Mouse (Mus musculus) induced T-regulatory cell, adult 2 months (primary cell): ENCODE data around the gene Rassf10.

Experiments
- DNase-seq: peaks from one replicate; pipeline ENCODE4 v3.0.0-alpha.2; 2012; ENCODE audit warnings: low read depth

Rassf10 gene

DNA sequence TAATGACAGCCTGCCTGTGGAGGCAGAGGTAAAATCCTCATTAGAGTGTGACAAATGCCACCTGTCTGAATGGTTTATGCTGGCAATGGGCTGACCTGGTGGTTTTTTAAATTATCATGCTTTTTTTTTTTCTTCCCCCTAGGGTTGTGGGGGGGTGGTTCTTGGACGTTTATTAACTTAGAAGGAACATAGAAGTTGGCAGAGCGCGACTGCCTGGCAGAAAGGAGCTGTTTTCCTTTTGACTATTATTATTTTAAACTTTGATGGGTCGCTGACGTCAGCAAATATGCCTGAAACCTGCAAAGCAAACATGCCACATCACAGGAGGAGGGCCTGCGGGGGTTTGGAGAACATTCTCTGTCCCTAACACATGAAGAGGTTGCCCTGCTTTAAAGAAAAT lies 3.9 kb downstream of the Rassf10 start:
- DNase-seq = no peak

DNA sequence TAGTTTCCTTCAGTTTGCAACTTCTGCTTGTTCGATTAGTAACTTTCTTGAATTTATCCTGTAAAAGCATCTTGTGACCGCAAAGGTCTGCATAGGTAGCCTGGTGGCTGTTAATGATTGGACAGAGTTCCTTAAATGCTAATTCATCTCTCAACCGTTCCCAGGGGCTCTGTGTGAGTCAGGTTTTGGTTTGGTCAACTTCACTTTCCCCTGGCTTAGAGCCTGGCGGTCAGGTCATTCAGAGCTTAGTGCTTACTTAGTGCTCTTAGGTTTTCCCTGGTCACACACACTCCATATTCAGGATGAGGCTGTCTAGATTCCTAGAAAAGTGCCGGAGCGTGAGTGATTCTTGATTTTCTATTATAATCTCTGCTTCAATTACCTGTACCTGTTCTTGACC lies 12.6 kb downstream of the Rassf10 start:
- DNase-seq = no peak

DNA sequence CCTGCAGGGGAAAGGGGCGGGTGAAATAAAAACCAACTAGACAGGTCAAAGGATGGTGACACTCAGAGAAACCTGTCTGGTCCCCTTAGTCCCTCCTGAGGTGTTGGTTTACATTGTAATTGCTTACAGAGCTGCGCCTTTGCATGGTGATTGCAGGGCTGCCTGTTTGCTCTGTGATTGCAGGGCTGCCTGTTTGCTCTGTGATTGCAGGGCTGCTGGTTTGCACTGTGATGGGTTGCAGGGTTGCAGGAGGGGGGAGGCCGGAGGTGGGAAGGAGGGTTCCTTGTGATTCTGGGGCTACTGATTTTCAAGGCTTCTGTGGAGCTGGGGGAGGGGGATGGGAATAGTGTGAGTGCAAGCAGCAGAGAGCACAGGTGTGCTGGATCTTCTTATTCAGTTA lies 13.0 kb downstream of the Rassf10 start:
- no peak for DNase-seq

DNA sequence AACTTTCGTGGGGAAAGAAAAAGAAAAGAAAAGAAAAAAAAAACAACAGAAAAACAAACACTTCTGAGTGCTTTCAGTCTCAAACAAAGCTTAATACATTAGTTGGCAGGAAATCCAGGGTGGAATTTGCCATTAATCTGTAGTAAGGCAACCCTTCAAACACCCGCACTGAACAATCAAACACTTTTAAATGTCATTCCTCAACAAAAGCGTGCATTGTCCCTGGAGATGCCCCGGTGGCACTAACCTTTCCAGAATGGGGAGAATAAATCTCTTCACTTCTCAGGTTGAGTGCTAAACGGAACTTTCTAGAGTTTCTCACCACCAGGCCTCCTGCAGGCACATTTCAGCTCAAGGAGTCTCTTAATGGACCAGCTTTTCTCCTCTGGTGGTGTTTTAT lies 29.6 kb downstream of the Rassf10 start:
- DNase-seq = no peak

DNA sequence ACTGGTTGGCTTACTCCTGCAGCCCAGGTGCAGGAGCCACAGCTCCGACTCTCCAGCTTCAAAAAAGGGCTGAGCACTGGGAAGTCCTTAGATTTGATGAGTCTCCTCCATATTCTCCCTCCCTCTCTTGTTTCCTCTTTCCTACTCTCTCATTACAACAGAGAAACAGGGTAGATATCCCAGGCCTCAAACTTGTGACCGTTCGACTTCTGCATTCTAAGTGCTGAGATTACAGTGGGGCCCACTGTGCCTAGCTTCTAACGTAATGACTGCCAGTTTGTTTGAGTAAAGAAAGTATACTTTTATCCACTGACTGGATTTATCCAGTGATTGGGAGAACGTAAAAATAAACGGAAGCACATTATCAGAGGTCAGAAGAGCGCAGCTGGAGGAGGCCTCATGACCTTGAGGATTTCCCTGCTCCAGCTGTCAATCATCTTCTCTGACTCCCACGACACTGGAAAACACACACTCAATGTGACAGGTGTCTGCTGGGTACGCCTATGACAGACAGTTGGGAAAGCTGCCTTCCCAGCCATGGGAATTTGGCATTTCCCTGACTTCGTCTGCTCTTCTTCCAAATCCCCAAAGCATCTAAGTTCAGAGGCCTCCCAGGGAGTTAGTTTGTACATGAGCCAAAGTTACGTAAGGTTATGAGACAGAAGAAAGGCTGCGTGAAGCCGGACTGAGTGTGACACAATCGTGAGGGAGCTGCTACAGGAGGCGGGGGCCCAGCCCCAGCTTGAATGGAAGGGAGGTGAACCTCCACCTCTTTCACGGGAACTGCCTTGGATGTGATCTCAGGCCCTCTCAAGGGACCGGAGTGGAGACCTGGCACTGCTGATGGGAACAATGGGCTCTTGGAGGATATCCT lies 31.2 kb downstream of the Rassf10 start:
- no peak for DNase-seq

DNA sequence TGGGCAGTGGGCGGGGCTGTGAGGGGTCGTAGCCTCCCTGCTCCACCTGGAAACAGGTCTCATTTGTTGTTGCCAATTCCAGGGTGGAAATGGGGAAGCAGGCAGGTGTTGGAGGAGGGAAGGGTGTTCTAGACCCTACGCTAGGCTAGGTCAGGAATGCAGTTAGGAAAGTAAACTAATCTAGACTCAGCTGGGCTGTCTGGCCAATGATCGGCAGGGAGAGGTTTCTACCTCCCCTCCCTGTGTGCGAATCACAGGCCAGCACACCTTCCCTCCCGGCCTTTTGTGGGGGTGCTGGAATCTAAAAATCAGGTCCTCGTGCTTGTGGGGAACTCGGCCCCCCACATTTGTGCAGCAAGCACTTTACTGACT lies 31.8 kb downstream of the Rassf10 start:
- no peak for DNase-seq

DNA sequence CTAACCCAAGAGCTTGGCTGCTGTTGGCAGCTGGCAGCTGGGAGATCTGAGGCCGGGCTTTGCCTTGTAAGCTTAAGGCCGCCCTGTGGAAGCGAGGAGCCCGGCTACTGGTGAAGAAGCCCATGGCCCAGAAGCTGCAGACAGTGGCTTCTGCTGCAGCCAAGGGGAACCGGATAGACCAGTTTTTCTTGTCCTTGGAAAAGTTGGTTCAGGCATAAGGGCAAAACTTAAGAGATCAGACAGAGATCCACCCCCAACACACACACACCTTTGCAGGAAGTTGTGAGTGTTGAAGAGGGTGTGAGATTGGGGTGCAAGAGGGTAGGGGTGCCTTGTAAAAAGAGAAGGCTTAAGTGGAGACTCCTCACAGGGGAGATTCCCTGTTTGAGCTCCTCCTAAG lies 39.2 kb downstream of the Rassf10 start:
- DNase-seq = no peak

DNA sequence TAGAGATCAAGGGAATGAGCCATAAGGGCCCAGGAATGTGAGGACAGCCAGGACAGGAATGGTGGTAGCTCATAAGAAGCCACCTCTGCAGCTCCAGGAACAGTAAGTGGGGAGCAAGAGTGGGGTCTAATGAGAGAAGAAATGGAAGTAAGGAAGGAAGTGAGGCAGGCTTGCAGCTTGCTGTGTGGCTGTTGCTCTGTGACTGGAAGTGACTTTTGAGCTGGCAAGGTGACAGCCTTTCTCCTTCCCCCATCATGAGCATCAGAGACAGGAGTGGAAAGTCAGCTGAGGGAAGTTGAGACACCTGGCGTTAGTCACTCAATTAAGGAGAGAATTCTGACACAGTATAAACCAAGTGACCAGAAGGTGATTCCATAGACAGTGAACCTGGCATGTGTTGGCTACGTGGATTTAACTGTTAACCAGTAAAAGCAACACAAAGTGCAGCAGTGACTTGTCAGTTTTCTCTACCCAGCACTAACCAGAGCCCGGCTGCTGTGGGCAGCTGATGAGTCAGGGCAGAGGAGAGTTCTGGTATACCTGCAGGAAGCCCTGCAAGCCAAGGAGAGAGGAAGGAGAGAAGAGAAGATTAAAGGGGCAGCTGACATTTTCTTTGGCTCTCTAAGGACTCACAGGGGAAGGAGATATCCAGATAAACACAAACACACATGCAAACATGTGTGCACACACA lies 49.9 kb downstream of the Rassf10 start:
- no peak for DNase-seq

DNA sequence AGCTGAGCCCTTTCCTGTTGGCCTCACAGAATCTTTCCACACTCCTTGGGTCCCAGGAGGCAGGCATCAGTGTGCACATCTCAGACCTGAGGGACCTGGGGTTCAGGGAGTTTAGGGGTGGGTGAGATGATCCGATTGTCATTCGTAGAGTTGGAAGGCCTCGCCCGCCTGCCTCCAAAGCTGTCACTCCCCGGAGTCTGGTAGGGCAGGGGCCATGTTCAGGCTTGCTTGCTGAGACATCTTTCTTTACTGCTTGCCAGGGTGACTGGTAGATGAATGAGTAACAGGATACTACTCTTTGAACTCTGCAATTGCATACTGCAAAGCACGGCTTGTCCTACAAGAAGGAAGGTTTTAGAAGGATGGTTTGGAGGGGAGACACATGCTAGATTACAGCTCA lies 52.0 kb downstream of the Rassf10 start:
- DNase-seq = no peak
